Mouse (Mus musculus) embryonic fibroblast, embryonic 13.5 days (primary cell): Measurements from ENCODE around the gene Polg.

Experiments
- CTCF ChIP-seq: IDR thresholded peaks from 2 replicates; pipeline ENCODE4 v1.5.1; 2011; ENCODE audit warnings: mild to moderate bottlenecking, control low read depth, low read length, moderate library complexity, borderline replicate concordance; ENCODE audit not compliant: insufficient read depth
- POLR2A ChIP-seq: IDR thresholded peaks from 2 replicates; pipeline ENCODE4 v1.6.1; 2011; ENCODE audit warnings: low read depth, mild to moderate bottlenecking, control low read depth, low read length, moderate library complexity

GRCm38 (mm10) chr7:79422876-79423275, 43.3 kb downstream of the Polg start:
- TF ChIP-seq POLR2A: no peak
- no peak for TF ChIP-seq CTCF
